Comparison of ENCODE assay signal across 8 mouse cellular contexts in genomic region chr10:85387219-85388070, GRCm38 (mm10). TPM values are rescaled to one million over a fixed set of nuclear protein-coding genes. Genes with fewer than 3 reads are reported as not detected.
DNase-seq lines count a peak whose midpoint lies in the region; ATAC-seq and TF ChIP-seq lines count a peak whose summit lies in the region.

No protein-coding gene starts in this region.

- intact Hi-C loops in heart, postnatal 10 days (cut with DNase I), result loop anchor here (10.0 kb wide), 1 partner anchor 237 kb away; no protein-coding TSS in a partner anchor

- H3K4me2 ChIP-seq in forebrain, embryonic 15.5 days (replicated peaks), result peak overlapping the region; percentile 94
- H3K4me2 ChIP-seq in lung, embryonic 16.5 days (ENCODE audit: low read depth, low read length), result peak overlapping the region; percentile 89

- TF ChIP-seq CTCF in layer of hippocampus, adult 2 months (conservative IDR thresholded peaks at IDR 0.05), result no peak

- peak overlapping the region; percentile 54 for H3K9ac ChIP-seq in forebrain, embryonic 15.5 days (replicated peaks)
- peak overlapping the region; percentile 73 for H3K9ac ChIP-seq in lung, embryonic 16.5 days (ENCODE audit: low read length)

- H3K9me3 ChIP-seq in forebrain, embryonic 15.5 days, result no peaks in the 10 kb centered on the region
- no peaks in the 10 kb centered on the region for H3K9me3 ChIP-seq in lung, embryonic 16.5 days (ENCODE audit: control insufficient read depth, low read length)

- peak overlapping the region; percentile 53 for H3K4me3 ChIP-seq in forebrain, embryonic 15.5 days
- peak overlapping the region; percentile 57 for H3K4me3 ChIP-seq in layer of hippocampus, adult 2 months
- peak overlapping the region; percentile 55 for H3K4me3 ChIP-seq in lung, embryonic 16.5 days (ENCODE audit: low read length)

- H3K4me1 ChIP-seq in forebrain, embryonic 15.5 days, result peaks cover 30% of the 10 kb centered on the region
- peaks cover 12% of the 10 kb centered on the region; the same call in 1 of the 2 replicates for H3K4me1 ChIP-seq in lung, embryonic 16.5 days (replicated peaks; ENCODE audit: control insufficient read depth, insufficient read depth, low read length)

- H3K27me3 ChIP-seq in forebrain, embryonic 15.5 days, result no peaks in the 10 kb centered on the region
- H3K27me3 ChIP-seq in lung, embryonic 16.5 days (ENCODE audit: control insufficient read depth, insufficient read depth, low read depth, low read length), result peaks cover 16% of the 10 kb centered on the region

- peak; percentile 8; the same call in 1 of the 2 replicates for ATAC-seq in cerebellum, adult (ENCODE audit: insufficient number of reproducible peaks, low FRiP score, low TSS enrichment)
- peak; percentile 39 for ATAC-seq in forebrain, embryonic 15.5 days (replicated peaks)
- ATAC-seq in lung, embryonic 16.5 days (ENCODE audit: low read depth), result peak; percentile 26

- WGBS in forebrain, embryonic 15.5 days, result under 1% methylated on average over 78 of the region's 78 CpGs
- under 1% methylated on average over 78 of the region's 78 CpGs for WGBS in lung, embryonic 16.5 days

- peak; percentile 73 for DNase-seq in Muller cell, postnatal 12 days (ENCODE audit: inconsistent ontology term)
- DNase-seq in heart, postnatal 10 days, result peak; percentile 43 to 51
- DNase-seq in layer of hippocampus, adult 2 months (ENCODE audit: low spot score in 2 of 2), result no peak
- DNase-seq in ovary, postnatal 10 days (ENCODE audit: low spot score), result peak; percentile 26
- DNase-seq in c-Kit-positive CD71-positive TER-119-positive erythroid progenitor cells, embryonic 14.5 days (ENCODE audit: low spot score), result no peak

- H3K36me3 ChIP-seq in forebrain, embryonic 15.5 days, result no peaks in the 10 kb centered on the region
- H3K36me3 ChIP-seq in lung, embryonic 16.5 days (ENCODE audit: control insufficient read depth, insufficient read depth, low read length), result no peaks in the 10 kb centered on the region

- no peak overlapping the region for H3K27ac ChIP-seq in forebrain, embryonic 15.5 days (replicated peaks)
- H3K27ac ChIP-seq in layer of hippocampus, adult 2 months, result peak overlapping the region; percentile 12; the same call in 1 of the 2 replicates
- no peak overlapping the region for H3K27ac ChIP-seq in lung, embryonic 16.5 days (ENCODE audit: low read length)

RNA-seq across cellular contexts. Expression of gene Btbd11, which starts 0.8 kb away (rescaled TPM):
- polyA plus RNA-seq in forebrain, embryonic 15.5 days (2015; fragmentation: Nextera tagmentation; extraction: Ambion mirVana), result 9.6 and 12.8 TPM in 2 replicates
- 1 to 10 TPM; 1.3 to 1.6 TPM for total RNA-seq in heart, postnatal 10 days (2021)
- 10 to 100 TPM; 19.6 to 20.1 TPM for total RNA-seq in layer of hippocampus, adult 2 months (2021)
- 1.3 and 1.7 TPM in 2 replicates for polyA plus RNA-seq in lung, embryonic 16.5 days (2015; fragmentation: Nextera tagmentation; extraction: Ambion mirVana)

Comparison
In these comparisons a context has a peak if more than half of its experiments do, and no peak if none do; other contexts are left out.
1. DNase-seq: peak in Muller cell, postnatal 12 days (single experiment), heart, postnatal 10 days (2 of 2) and ovary, postnatal 10 days (single experiment); none in layer of hippocampus, adult 2 months (0 of 2) and c-Kit-positive CD71-positive TER-119-positive erythroid progenitor cells, embryonic 14.5 days (single experiment).
2. RNA of gene Btbd11, which starts 0.8 kb away (total RNA-seq): 19.6 to 20.1 TPM in layer of hippocampus, adult 2 months; 1.3 to 1.6 TPM in heart, postnatal 10 days; every median in the first group is over 4 times any median in the second.
3. Peak in every context shown above with its lines, with median percentiles within 50 percentile points of each other: ATAC-seq and H3K4me3 ChIP-seq.